Mouse (Mus musculus): ENCODE measurements at regions not wholly inside any gene's neighbourhood (a gene's known extent, or its start where the extent isn't known, plus 50 kb on each side); places are given as distances from the start of the nearest gene placed in this dataset.
A peak's percentile ranks its signal among the peaks of the same experiment; 100 is the strongest.

GRCm38 (mm10) chr2:169154881-169155280 lies 199.5 kb upstream of the Zfp64 start:
- ATAC-seq (ENCODE audit: low FRiP score) (no peak), DNase-seq (ENCODE audit: low spot score) (no peak)
- no peak overlapping the region for H3K27ac ChIP-seq (ENCODE audit: low read depth, low read length)
- H3K4me2 ChIP-seq (replicated peaks; ENCODE audit: low read depth, low read length), result no peak overlapping the region
- no peak overlapping the region for H3K9ac ChIP-seq (ENCODE audit: low read depth, low read length)
- H3K9me3 ChIP-seq (ENCODE audit: control insufficient read depth, low read length), result no peaks in the 10 kb centered on the region
- H3K36me3 ChIP-seq (ENCODE audit: control insufficient read depth, insufficient read depth, low read length), result no peaks in the 10 kb centered on the region
- 84% methylated on average over 12 of the region's 12 CpGs for WGBS
- no peak overlapping the region for H3K4me3 ChIP-seq (ENCODE audit: low read depth, low read length)
- no peaks in the 10 kb centered on the region for H3K4me1 ChIP-seq (replicated peaks; ENCODE audit: control insufficient read depth, insufficient read depth, low read length)
- no peaks in the 10 kb centered on the region for H3K27me3 ChIP-seq (ENCODE audit: control insufficient read depth, insufficient read depth, low read length)

- Histone ChIP-seq H3K9ac (ENCODE audit: low read depth, low read length) (no peak overlapping the region), H3K27ac (ENCODE audit: low read depth, low read length) (no peak overlapping the region), H3K27me3 (ENCODE audit: control insufficient read depth, insufficient read depth, low read length) (no peaks in the 10 kb centered on the region), H3K9me3 (ENCODE audit: control insufficient read depth, low read length) (no peaks in the 10 kb centered on the region), H3K36me3 (ENCODE audit: control insufficient read depth, insufficient read depth, low read length) (no peaks in the 10 kb centered on the region), H3K4me3 (ENCODE audit: low read depth, low read length) (no peak overlapping the region), H3K4me2 (replicated peaks; ENCODE audit: low read depth, low read length) (no peak overlapping the region), H3K4me1 (replicated peaks; ENCODE audit: control insufficient read depth, insufficient read depth, low read length) (no peaks in the 10 kb centered on the region)
- WGBS, result 88% methylated on average over 7 of the region's 7 CpGs
- no peak for ATAC-seq (ENCODE audit: low FRiP score)
- no peak for DNase-seq (ENCODE audit: low spot score)
Observed at GRCm38 (mm10) chr2:169147655-169148054, 192.3 kb upstream of the Zfp64 start.

- ATAC-seq (ENCODE audit: low FRiP score), result no peak
- no peak overlapping the region for H3K27ac ChIP-seq (ENCODE audit: low read depth, low read length)
Observed at GRCm38 (mm10) chr2:169142224-169142623, 186.8 kb upstream of the Zfp64 start.

GRCm38 (mm10) chr2:169133855-169134254 lies 178.5 kb upstream of the Zfp64 start:
- H3K4me3 ChIP-seq (ENCODE audit: low read depth, low read length), result no peak overlapping the region
- H3K9ac ChIP-seq (ENCODE audit: low read depth, low read length), result no peak overlapping the region
- H3K36me3 ChIP-seq (ENCODE audit: control insufficient read depth, insufficient read depth, low read length), result no peaks in the 10 kb centered on the region
- peaks cover 3% of the 10 kb centered on the region; the same call in 1 of the 2 replicates for H3K9me3 ChIP-seq (ENCODE audit: control insufficient read depth, low read length)
- H3K27ac ChIP-seq (ENCODE audit: low read depth, low read length), result no peak overlapping the region
- no peak for DNase-seq (ENCODE audit: low spot score)
- H3K4me2 ChIP-seq (replicated peaks; ENCODE audit: low read depth, low read length), result no peak overlapping the region
- H3K4me1 ChIP-seq (replicated peaks; ENCODE audit: control insufficient read depth, insufficient read depth, low read length), result 0 out of 2 replicates have a peak, but pooled peaks cover 5% of the 10 kb centered on the region
- ATAC-seq (ENCODE audit: low FRiP score), result no peak
- WGBS, result 62% methylated on average over 15 of the region's 15 CpGs
- no peaks in the 10 kb centered on the region for H3K27me3 ChIP-seq (ENCODE audit: control insufficient read depth, insufficient read depth, low read length)

More at GRCm38 (mm10) chr2:169142224-169142623, 186.8 kb upstream of the Zfp64 start:
- H3K4me1 ChIP-seq (replicated peaks; ENCODE audit: control insufficient read depth, insufficient read depth, low read length), result no peaks in the 10 kb centered on the region
- H3K9ac ChIP-seq (ENCODE audit: low read depth, low read length), result no peak overlapping the region
- no peak overlapping the region for H3K4me2 ChIP-seq (replicated peaks; ENCODE audit: low read depth, low read length)
- no peak for DNase-seq (ENCODE audit: low spot score)
- 70% methylated on average over 8 of the region's 8 CpGs for WGBS
- no peaks in the 10 kb centered on the region for H3K9me3 ChIP-seq (ENCODE audit: control insufficient read depth, low read length)
- no peaks in the 10 kb centered on the region for H3K27me3 ChIP-seq (ENCODE audit: control insufficient read depth, insufficient read depth, low read length)
- no peak overlapping the region for H3K4me3 ChIP-seq (ENCODE audit: low read depth, low read length)
- H3K36me3 ChIP-seq (ENCODE audit: control insufficient read depth, insufficient read depth, low read length), result no peaks in the 10 kb centered on the region

- H3K27me3 ChIP-seq (ENCODE audit: control insufficient read depth, insufficient read depth, low read length), result no peaks in the 10 kb centered on the region
- no peak overlapping the region for H3K4me3 ChIP-seq (ENCODE audit: low read depth, low read length)
- DNase-seq (ENCODE audit: low spot score) (no peak), ATAC-seq (ENCODE audit: low FRiP score) (no peak)
- no peaks in the 10 kb centered on the region for H3K9me3 ChIP-seq (ENCODE audit: control insufficient read depth, low read length)
- WGBS, result 89% methylated on average over 10 of the region's 10 CpGs
- H3K4me2 ChIP-seq (replicated peaks; ENCODE audit: low read depth, low read length), result no peak overlapping the region
- no peaks in the 10 kb centered on the region for H3K4me1 ChIP-seq (replicated peaks; ENCODE audit: control insufficient read depth, insufficient read depth, low read length)
- H3K9ac ChIP-seq (ENCODE audit: low read depth, low read length), result no peak overlapping the region
- H3K27ac ChIP-seq (ENCODE audit: low read depth, low read length), result no peak overlapping the region
- H3K36me3 ChIP-seq (ENCODE audit: control insufficient read depth, insufficient read depth, low read length), result no peaks in the 10 kb centered on the region
Observed at GRCm38 (mm10) chr2:169125476-169125875, 170.1 kb upstream of the Zfp64 start.

GRCm38 (mm10) chr2:169122887-169123286 lies 167.5 kb upstream of the Zfp64 start:
- no peaks in the 10 kb centered on the region for H3K4me1 ChIP-seq (replicated peaks; ENCODE audit: control insufficient read depth, insufficient read depth, low read length)
- H3K9ac ChIP-seq (ENCODE audit: low read depth, low read length), result no peak overlapping the region
- no peaks in the 10 kb centered on the region for H3K9me3 ChIP-seq (ENCODE audit: control insufficient read depth, low read length)
- DNase-seq (ENCODE audit: low spot score) (no peak), ATAC-seq (ENCODE audit: low FRiP score) (no peak)
- 82% methylated on average over 7 of the region's 7 CpGs for WGBS
- no peaks in the 10 kb centered on the region for H3K36me3 ChIP-seq (ENCODE audit: control insufficient read depth, insufficient read depth, low read length)
- H3K27ac ChIP-seq (ENCODE audit: low read depth, low read length), result no peak overlapping the region
- no peak overlapping the region for H3K4me3 ChIP-seq (ENCODE audit: low read depth, low read length)
- no peak overlapping the region for H3K4me2 ChIP-seq (replicated peaks; ENCODE audit: low read depth, low read length)
- H3K27me3 ChIP-seq (ENCODE audit: control insufficient read depth, insufficient read depth, low read length), result no peaks in the 10 kb centered on the region

GRCm38 (mm10) chr2:169116841-169117240 lies 161.5 kb upstream of the Zfp64 start:
- H3K27ac ChIP-seq (ENCODE audit: low read depth, low read length), result no peak overlapping the region
- 69% methylated on average over 10 of the region's 10 CpGs for WGBS
- no peaks in the 10 kb centered on the region for H3K4me1 ChIP-seq (replicated peaks; ENCODE audit: control insufficient read depth, insufficient read depth, low read length)

GRCm38 (mm10) chr2:169109044-169109443 lies 153.7 kb upstream of the Zfp64 start:
- Histone ChIP-seq H3K36me3 (ENCODE audit: control insufficient read depth, insufficient read depth, low read length) (no peaks in the 10 kb centered on the region), H3K27ac (ENCODE audit: low read depth, low read length) (no peak overlapping the region), H3K9me3 (ENCODE audit: control insufficient read depth, low read length) (no peaks in the 10 kb centered on the region; the same call in 1 of the 2 replicates), H3K27me3 (ENCODE audit: control insufficient read depth, insufficient read depth, low read length) (no peaks in the 10 kb centered on the region), H3K4me2 (replicated peaks; ENCODE audit: low read depth, low read length) (no peak overlapping the region), H3K4me3 (ENCODE audit: low read depth, low read length) (no peak overlapping the region), H3K9ac (ENCODE audit: low read depth, low read length) (no peak overlapping the region), H3K4me1 (replicated peaks; ENCODE audit: control insufficient read depth, insufficient read depth, low read length) (no peaks in the 10 kb centered on the region)
- ATAC-seq (ENCODE audit: low FRiP score) (no peak), DNase-seq (ENCODE audit: low spot score) (no peak)
- WGBS, result 84% methylated on average over 4 of the region's 4 CpGs

More at GRCm38 (mm10) chr2:169116841-169117240, 161.5 kb upstream of the Zfp64 start:
- H3K9ac ChIP-seq (ENCODE audit: low read depth, low read length), result no peak overlapping the region
- no peaks in the 10 kb centered on the region for H3K9me3 ChIP-seq (ENCODE audit: control insufficient read depth, low read length)
- ATAC-seq (ENCODE audit: low FRiP score) (no peak), DNase-seq (ENCODE audit: low spot score) (no peak)
- H3K4me3 ChIP-seq (ENCODE audit: low read depth, low read length), result no peak overlapping the region
- H3K36me3 ChIP-seq (ENCODE audit: control insufficient read depth, insufficient read depth, low read length), result no peaks in the 10 kb centered on the region
- no peak overlapping the region for H3K4me2 ChIP-seq (replicated peaks; ENCODE audit: low read depth, low read length)
- H3K27me3 ChIP-seq (ENCODE audit: control insufficient read depth, insufficient read depth, low read length), result no peaks in the 10 kb centered on the region

- H3K4me2 ChIP-seq (replicated peaks; ENCODE audit: low read depth, low read length), result no peak overlapping the region
- H3K9ac ChIP-seq (ENCODE audit: low read depth, low read length), result no peak overlapping the region
- DNase-seq (ENCODE audit: low spot score) (peak; percentile 64), ATAC-seq (ENCODE audit: low FRiP score) (no peak)
- no peak overlapping the region for H3K27ac ChIP-seq (ENCODE audit: low read depth, low read length)
- H3K36me3 ChIP-seq (ENCODE audit: control insufficient read depth, insufficient read depth, low read length), result no peaks in the 10 kb centered on the region
- H3K4me1 ChIP-seq (replicated peaks; ENCODE audit: control insufficient read depth, insufficient read depth, low read length), result no peaks in the 10 kb centered on the region
- no peaks in the 10 kb centered on the region; the same call in 1 of the 2 replicates for H3K9me3 ChIP-seq (ENCODE audit: control insufficient read depth, low read length)
- no peaks in the 10 kb centered on the region for H3K27me3 ChIP-seq (ENCODE audit: control insufficient read depth, insufficient read depth, low read length)
- WGBS, result 43% methylated on average over 10 of the region's 10 CpGs
- no peak overlapping the region for H3K4me3 ChIP-seq (ENCODE audit: low read depth, low read length)
Observed at GRCm38 (mm10) chr2:169108037-169108436, 152.7 kb upstream of the Zfp64 start.
